Mouse (Mus musculus) kidney, embryonic 15.5 days (tissue): ENCODE results near the gene March1. TPM values are rescaled to one million over a fixed set of nuclear protein-coding genes. Genes with fewer than 3 reads are reported as not detected.

Source experiments
- ATAC-seq: fragments of 200-750 bp; cut with Nextera tagmentation; replicated peaks from 2 replicates; pipeline ENCODE4 v1.8.0; 2017; ENCODE audit warnings: moderate TSS enrichment; ENCODE audit not compliant: low FRiP score
- H3K27ac ChIP-seq: fragments of 300-500 bp; sonication (generic); 2 replicates; pipeline ENCODE4 v1.5.1; 2015; ENCODE audit warnings: mild to moderate bottlenecking, inconsistent platforms
- H3K27me3 ChIP-seq: fragments of 300-500 bp; sonication (generic); 2 replicates; pipeline ENCODE4 v1.6.1; 2015; ENCODE audit warnings: inconsistent platforms
- H3K36me3 ChIP-seq: fragments of 300-500 bp; sonication (generic); 2 replicates; pipeline ENCODE4 v1.6.1; 2015; ENCODE audit warnings: inconsistent platforms
- H3K4me1 ChIP-seq: fragments of 300-500 bp; sonication (generic); 2 replicates; pipeline ENCODE4 v1.6.1; 2015; ENCODE audit warnings: inconsistent platforms
- H3K4me2 ChIP-seq: fragments of 300-500 bp; sonication (generic); 2 replicates; pipeline ENCODE4 v1.6.1; 2015; ENCODE audit warnings: moderate library complexity, mild to moderate bottlenecking, inconsistent platforms
- H3K4me3 ChIP-seq: fragments of 300-500 bp; sonication (generic); replicated peaks from 2 replicates; pipeline ENCODE4 v1.5.1; 2015; ENCODE audit warnings: mild to moderate bottlenecking, inconsistent platforms
- H3K9ac ChIP-seq: fragments of 300-500 bp; sonication (generic); 2 replicates; pipeline ENCODE4 v1.6.1; 2015; ENCODE audit warnings: mild to moderate bottlenecking, inconsistent platforms
- H3K9me3 ChIP-seq: fragments of 300-500 bp; sonication (generic); replicated peaks from 2 replicates; pipeline ENCODE4 v1.6.1; 2016; ENCODE audit warnings: inconsistent platforms
- WGBS: fragments of 180-500 bp; shearing (Covaris S2); methylation state at CpG from one replicate; pipeline ENCODE4 v1.1.7; 2015; ENCODE audit warnings: mixed read lengths; 5-methylcytosine and 5-hydroxymethylcytosine counted together
- polyA plus RNA-seq: library from polyadenylated mRNA; unstranded; fragments of >200 nt; fragmentation: Nextera tagmentation; extraction: Ambion mirVana; gene quantifications from 2 replicates; pipeline ENCODE4 v1.2.1, GENCODE M21; 2015

Gene March1
- polyA plus RNA-seq, 1 experiment from 2014 or later = 0.49 TPM

GRCm38 (mm10) chr8:66200169-66200568 is 582.5 kb downstream of the March1 start:
- Histone ChIP-seq H3K36me3 (no peaks in the 10 kb centered on the region), H3K9ac (no peak overlapping the region), H3K4me3 (no peak overlapping the region), H3K27me3 (no peaks in the 10 kb centered on the region), H3K4me2 (no peak overlapping the region), H3K27ac (no peak overlapping the region), H3K4me1 (no peaks in the 10 kb centered on the region), H3K9me3 (no peaks in the 10 kb centered on the region)
- 70% methylated on average over 3 of the region's 3 CpGs for WGBS
- ATAC-seq = no peak

GRCm38 (mm10) chr8:66203814-66204438 is 586.2 kb downstream of the March1 start:
- Histone ChIP-seq H3K4me3 (no peak overlapping the region), H3K9me3 (no peaks in the 10 kb centered on the region), H3K27ac (no peak overlapping the region), H3K27me3 (no peaks in the 10 kb centered on the region), H3K4me2 (no peak overlapping the region), H3K9ac (no peak overlapping the region), H3K36me3 (no peaks in the 10 kb centered on the region), H3K4me1 (no peaks in the 10 kb centered on the region)
- ATAC-seq = no peak
- 89% methylated on average over 7 of the region's 7 CpGs for WGBS

GRCm38 (mm10) chr8:66209553-66209952 is 591.9 kb downstream of the March1 start:
- no peaks in the 10 kb centered on the region for H3K4me1 ChIP-seq
- H3K27ac ChIP-seq = no peak overlapping the region
- H3K27me3 ChIP-seq = no peaks in the 10 kb centered on the region
- no peak overlapping the region for H3K9ac ChIP-seq
- H3K4me2 ChIP-seq = no peak overlapping the region
- WGBS = 76% methylated on average over 2 of the region's 2 CpGs
- no peak for ATAC-seq
- H3K4me3 ChIP-seq = no peak overlapping the region
- no peaks in the 10 kb centered on the region for H3K36me3 ChIP-seq
- H3K9me3 ChIP-seq = no peaks in the 10 kb centered on the region

GRCm38 (mm10) chr8:66210294-66210693 is 592.6 kb downstream of the March1 start:
- Histone ChIP-seq H3K27me3 (no peaks in the 10 kb centered on the region), H3K4me1 (no peaks in the 10 kb centered on the region), H3K4me2 (no peak overlapping the region), H3K9ac (no peak overlapping the region), H3K4me3 (no peak overlapping the region), H3K27ac (no peak overlapping the region), H3K9me3 (no peaks in the 10 kb centered on the region), H3K36me3 (no peaks in the 10 kb centered on the region)
- no peak for ATAC-seq
- WGBS = 71% methylated on average over 2 of the region's 2 CpGs

GRCm38 (mm10) chr8:66219974-66220373 is 602.3 kb downstream of the March1 start:
- Histone ChIP-seq H3K9ac (no peak overlapping the region), H3K9me3 (no peaks in the 10 kb centered on the region), H3K4me3 (no peak overlapping the region), H3K27ac (no peak overlapping the region), H3K4me1 (no peaks in the 10 kb centered on the region), H3K4me2 (no peak overlapping the region), H3K27me3 (no peaks in the 10 kb centered on the region), H3K36me3 (no peaks in the 10 kb centered on the region)
- WGBS = 70% methylated on average over 1 of the region's 1 CpGs
- ATAC-seq = no peak

GRCm38 (mm10) chr8:66229931-66230330 is 612.2 kb downstream of the March1 start:
- 83% methylated on average over 2 of the region's 2 CpGs for WGBS

GRCm38 (mm10) chr8:66269546-66269945 is 651.8 kb downstream of the March1 start:
- H3K9ac ChIP-seq = no peak overlapping the region
- ATAC-seq = no peak
- 62% methylated on average over 4 of the region's 4 CpGs for WGBS
- no peaks in the 10 kb centered on the region for H3K4me1 ChIP-seq
- H3K4me3 ChIP-seq = no peak overlapping the region
- no peak overlapping the region for H3K4me2 ChIP-seq
- no peaks in the 10 kb centered on the region for H3K27me3 ChIP-seq
- H3K9me3 ChIP-seq = no peaks in the 10 kb centered on the region
- H3K27ac ChIP-seq = no peak overlapping the region
- H3K36me3 ChIP-seq = no peaks in the 10 kb centered on the region

More at GRCm38 (mm10) chr8:66229931-66230330, 612.2 kb downstream of the March1 start:
- ATAC-seq = no peak
- no peak overlapping the region for H3K4me2 ChIP-seq
- H3K27me3 ChIP-seq = no peaks in the 10 kb centered on the region
- H3K4me1 ChIP-seq = no peaks in the 10 kb centered on the region
- no peak overlapping the region for H3K4me3 ChIP-seq
- no peaks in the 10 kb centered on the region for H3K36me3 ChIP-seq
- no peak overlapping the region for H3K9ac ChIP-seq
- H3K27ac ChIP-seq = no peak overlapping the region
- H3K9me3 ChIP-seq = no peaks in the 10 kb centered on the region

GRCm38 (mm10) chr8:66270116-66270515 is 652.4 kb downstream of the March1 start:
- Histone ChIP-seq H3K9ac (no peak overlapping the region), H3K27ac (no peak overlapping the region), H3K4me1 (no peaks in the 10 kb centered on the region), H3K27me3 (no peaks in the 10 kb centered on the region), H3K4me3 (no peak overlapping the region), H3K36me3 (no peaks in the 10 kb centered on the region), H3K4me2 (no peak overlapping the region), H3K9me3 (no peaks in the 10 kb centered on the region)
- no peak for ATAC-seq
- 80% methylated on average over 2 of the region's 2 CpGs for WGBS

GRCm38 (mm10) chr8:66317824-66318223 is 700.1 kb downstream of the March1 start:
- Histone ChIP-seq H3K27ac (no peak overlapping the region), H3K27me3 (no peaks in the 10 kb centered on the region), H3K4me1 (no peaks in the 10 kb centered on the region), H3K9ac (no peak overlapping the region), H3K4me2 (no peak overlapping the region), H3K36me3 (no peaks in the 10 kb centered on the region), H3K9me3 (no peaks in the 10 kb centered on the region), H3K4me3 (no peak overlapping the region)
- WGBS = 89% methylated on average over 7 of the region's 7 CpGs
- ATAC-seq = no peak

- no peak overlapping the region for H3K4me2 ChIP-seq
- WGBS = 66% methylated on average over 4 of the region's 4 CpGs
- no peak for ATAC-seq
- no peaks in the 10 kb centered on the region for H3K36me3 ChIP-seq
- no peak overlapping the region for H3K4me3 ChIP-seq
- no peaks in the 10 kb centered on the region for H3K27me3 ChIP-seq
- no peak overlapping the region for H3K27ac ChIP-seq
- H3K9me3 ChIP-seq = no peaks in the 10 kb centered on the region
- no peak overlapping the region for H3K9ac ChIP-seq
- no peaks in the 10 kb centered on the region for H3K4me1 ChIP-seq
Observed at GRCm38 (mm10) chr8:66323045-66323807, 705.5 kb downstream of the March1 start.

- no peaks in the 10 kb centered on the region for H3K27me3 ChIP-seq
- H3K4me1 ChIP-seq = no peaks in the 10 kb centered on the region
- no peak overlapping the region for H3K27ac ChIP-seq
Observed at GRCm38 (mm10) chr8:66326396-66326795, 708.7 kb downstream of the March1 start.

GRCm38 (mm10) chr8:66332206-66332605 is 714.5 kb downstream of the March1 start:
- no peaks in the 10 kb centered on the region for H3K4me1 ChIP-seq
- WGBS = 77% methylated on average over 3 of the region's 3 CpGs
- ATAC-seq = no peak

More at GRCm38 (mm10) chr8:66326396-66326795, 708.7 kb downstream of the March1 start:
- Histone ChIP-seq H3K36me3 (no peaks in the 10 kb centered on the region), H3K9me3 (no peaks in the 10 kb centered on the region), H3K9ac (no peak overlapping the region), H3K4me2 (no peak overlapping the region), H3K4me3 (no peak overlapping the region)
- ATAC-seq = no peak

More at GRCm38 (mm10) chr8:66332206-66332605, 714.5 kb downstream of the March1 start:
- Histone ChIP-seq H3K9ac (no peak overlapping the region), H3K4me3 (no peak overlapping the region), H3K36me3 (no peaks in the 10 kb centered on the region), H3K27me3 (no peaks in the 10 kb centered on the region), H3K9me3 (no peaks in the 10 kb centered on the region), H3K27ac (no peak overlapping the region), H3K4me2 (no peak overlapping the region)
